Mouse (Mus musculus) telencephalon, adult 2 months (tissue): ENCODE data around the gene Vmn2r14.
"Not testable (repeated sequence)": the region's sequence is repeated elsewhere in the genome, so short reads cannot be mapped to it uniquely, and the experiment has no call there.

ENCODE experiments used
- DNase-seq: peaks from one replicate; pipeline ENCODE4 v3.0.0-alpha.2; 2011; ENCODE audit warnings: low read depth, low spot score

The Vmn2r14 gene

GRCm38 (mm10) chr5:109224608-109225007, at the start of gene Vmn2r14:
Gene Vmn2r14 (minus strand): TSS chr5:109224708.
- no peak for DNase-seq

GRCm38 (mm10) chr5:109192099-109192498, 32.4 kb downstream of the Vmn2r14 start, which contains the start of gene Vmn2r13:
Gene Vmn2r13 (minus strand): TSS chr5:109192199.
- not testable (repeated sequence) for DNase-seq

- not testable (repeated sequence) for DNase-seq
Observed at GRCm38 (mm10) chr5:109166851-109167250, 57.7 kb downstream of the Vmn2r14 start.
